Mouse (Mus musculus): ENCODE measurements around the gene Pdia3.

- TF ChIP-seq EP300 (IDR thresholded peaks at IDR 0.05), result no peak
- no peak for TF ChIP-seq CTCF (IDR thresholded peaks at IDR 0.05)
Measured at GRCm38 (mm10) chr2:121477491-121478266, 64.1 kb downstream of the Pdia3 start.
